Mouse (Mus musculus): ENCODE results near the gene Bmi1. TPM values are rescaled to one million over a fixed set of nuclear protein-coding genes. Genes with fewer than 3 reads are reported as not detected.

Gene Bmi1
- polyA plus RNA-seq, 1 experiment from 2014 or later = 19.6 TPM

- Histone ChIP-seq H3K4me1 (ENCODE audit: control insufficient read depth in 2 of 2, insufficient read depth in 2 of 2, low read length in 2 of 2) (peaks cover 4 to 18% of the 10 kb centered on the region in 2 experiments; a peak in 3 of 4 replicates), H3K27me3 (ENCODE audit: control insufficient read depth, insufficient read depth, low read length) (peaks cover 76% of the 10 kb centered on the region), H3K9me3 (ENCODE audit: control insufficient read depth, low read length) (no peaks in the 10 kb centered on the region), H3K9ac (ENCODE audit: low read length) (no peak overlapping the region), H3K36me3 (ENCODE audit: control insufficient read depth, insufficient read depth, low read length) (no peaks in the 10 kb centered on the region), H3K27ac (replicated peaks in 1 of 2; ENCODE audit: control insufficient read depth in 1 of 2, insufficient read depth in 1 of 2, low read depth in 2 of 2, low read length in 2 of 2) (no peak overlapping the region), H3K4me3 (ENCODE audit: control insufficient read depth in 1 of 2, insufficient read depth in 1 of 2, low read depth in 1 of 2, low read length in 2 of 2) (no peak overlapping the region), H3K4me2 (ENCODE audit: low read length) (no peak overlapping the region)
- no peak for ATAC-seq (ENCODE audit: insufficient number of reproducible peaks, insufficient read depth, low FRiP score, low read depth)
- WGBS = 0% methylated on average over 1 of the region's 1 CpGs
Measured at GRCm38 (mm10) chr2:18692548-18692947, 15.7 kb downstream of the Bmi1 start.

- Histone ChIP-seq H3K27ac (replicated peaks in 1 of 2; ENCODE audit: control insufficient read depth in 1 of 2, insufficient read depth in 1 of 2, low read depth in 2 of 2, low read length in 2 of 2) (no peak overlapping the region), H3K9ac (ENCODE audit: low read length) (peak overlapping the region; percentile 92), H3K4me3 (ENCODE audit: control insufficient read depth in 1 of 2, insufficient read depth in 1 of 2, low read depth in 1 of 2, low read length in 2 of 2) (peak overlapping the region; percentile 75 to 82; a peak in 3 of 4 replicates), H3K9me3 (ENCODE audit: control insufficient read depth, low read length) (no peaks in the 10 kb centered on the region), H3K4me2 (ENCODE audit: low read length) (peak overlapping the region; percentile 95), H3K4me1 (ENCODE audit: control insufficient read depth in 2 of 2, insufficient read depth in 2 of 2, low read length in 2 of 2) (peaks cover 4 to 19% of the 10 kb centered on the region in 2 experiments; a peak in 3 of 4 replicates), H3K36me3 (ENCODE audit: control insufficient read depth, insufficient read depth, low read length) (no peaks in the 10 kb centered on the region), H3K27me3 (ENCODE audit: control insufficient read depth, insufficient read depth, low read length) (peaks cover 76% of the 10 kb centered on the region)
- ATAC-seq (ENCODE audit: insufficient number of reproducible peaks, insufficient read depth, low FRiP score, low read depth) = no peak
- WGBS = 0% methylated on average over 5 of the region's 5 CpGs
Measured at GRCm38 (mm10) chr2:18693491-18693870, 16.7 kb downstream of the Bmi1 start.

- peak; percentile 77 for ATAC-seq (ENCODE audit: insufficient number of reproducible peaks, insufficient read depth, low FRiP score, low read depth)
- peak within 1 kb of the TSS; percentile 73 to 86 for H3K27ac ChIP-seq (replicated peaks in 1 of 2; ENCODE audit: control insufficient read depth in 1 of 2, insufficient read depth in 1 of 2, low read depth in 2 of 2, low read length in 2 of 2)
- no peaks in the 10 kb centered on the region for H3K36me3 ChIP-seq (ENCODE audit: control insufficient read depth, insufficient read depth, low read length)
- under 1% methylated on average over 45 of the region's 61 CpGs for WGBS
- peak within 1 kb of the TSS; percentile 92 for H3K9ac ChIP-seq (ENCODE audit: low read length)
- H3K4me2 ChIP-seq (ENCODE audit: low read length) = peak within 1 kb of the TSS; percentile 95
- H3K4me3 ChIP-seq (ENCODE audit: control insufficient read depth in 1 of 2, insufficient read depth in 1 of 2, low read depth in 1 of 2, low read length in 2 of 2) = peak within 1 kb of the TSS; percentile 75 to 82
- no peaks in the 10 kb centered on the region for H3K9me3 ChIP-seq (ENCODE audit: control insufficient read depth, low read length)
- H3K4me1 ChIP-seq (ENCODE audit: control insufficient read depth in 2 of 2, insufficient read depth in 2 of 2, low read length in 2 of 2) = peaks cover 6 to 20% of the 10 kb centered on the region in 2 experiments; a peak in 3 of 4 replicates
- peaks cover 76% of the 10 kb centered on the region for H3K27me3 ChIP-seq (ENCODE audit: control insufficient read depth, insufficient read depth, low read length)
Measured at GRCm38 (mm10) chr2:18693871-18694610, 17.2 kb downstream of the Bmi1 start, which contains the start of gene Spag6. Spag6 (plus strand) TSS chr2:18694032.

GRCm38 (mm10) chr2:18694611-18694950 lies 17.8 kb downstream of the Bmi1 start:
- peaks cover 4 to 20% of the 10 kb centered on the region in 2 experiments; a peak in 3 of 4 replicates for H3K4me1 ChIP-seq (ENCODE audit: control insufficient read depth in 2 of 2, insufficient read depth in 2 of 2, low read length in 2 of 2)
- WGBS = 2% methylated on average over 20 of the region's 20 CpGs
- ATAC-seq (ENCODE audit: insufficient number of reproducible peaks, insufficient read depth, low FRiP score, low read depth) = no peak; the same call in 1 of the 2 replicates
- H3K27me3 ChIP-seq (ENCODE audit: control insufficient read depth, insufficient read depth, low read length) = peaks cover 76% of the 10 kb centered on the region
- peak overlapping the region; percentile 92 for H3K9ac ChIP-seq (ENCODE audit: low read length)
- peak overlapping the region; percentile 75 to 82 for H3K4me3 ChIP-seq (ENCODE audit: control insufficient read depth in 1 of 2, insufficient read depth in 1 of 2, low read depth in 1 of 2, low read length in 2 of 2)
- H3K27ac ChIP-seq (replicated peaks in 1 of 2; ENCODE audit: control insufficient read depth in 1 of 2, insufficient read depth in 1 of 2, low read depth in 2 of 2, low read length in 2 of 2) = peak overlapping the region in 1 of 2 experiments; percentile 86; a peak in 2 of 4 replicates
- no peaks in the 10 kb centered on the region for H3K9me3 ChIP-seq (ENCODE audit: control insufficient read depth, low read length)
- no peaks in the 10 kb centered on the region for H3K36me3 ChIP-seq (ENCODE audit: control insufficient read depth, insufficient read depth, low read length)
- peak overlapping the region; percentile 95 for H3K4me2 ChIP-seq (ENCODE audit: low read length)

GRCm38 (mm10) chr2:18695163-18695562 lies 18.3 kb downstream of the Bmi1 start:
- H3K27ac ChIP-seq (replicated peaks in 1 of 2; ENCODE audit: control insufficient read depth in 1 of 2, insufficient read depth in 1 of 2, low read depth in 2 of 2, low read length in 2 of 2) = no peak overlapping the region
- H3K27me3 ChIP-seq (ENCODE audit: control insufficient read depth, insufficient read depth, low read length) = peaks cover 76% of the 10 kb centered on the region
- peaks cover 4 to 14% of the 10 kb centered on the region in 2 experiments; a peak in 3 of 4 replicates for H3K4me1 ChIP-seq (ENCODE audit: control insufficient read depth in 2 of 2, insufficient read depth in 2 of 2, low read length in 2 of 2)
- H3K4me3 ChIP-seq (ENCODE audit: control insufficient read depth in 1 of 2, insufficient read depth in 1 of 2, low read depth in 1 of 2, low read length in 2 of 2) = peak overlapping the region in 1 of 2 experiments; percentile 75; a peak in 2 of 4 replicates
- no peaks in the 10 kb centered on the region for H3K9me3 ChIP-seq (ENCODE audit: control insufficient read depth, low read length)
- no peak for ATAC-seq (ENCODE audit: insufficient number of reproducible peaks, insufficient read depth, low FRiP score, low read depth)
- H3K36me3 ChIP-seq (ENCODE audit: control insufficient read depth, insufficient read depth, low read length) = no peaks in the 10 kb centered on the region
- peak overlapping the region; percentile 95 for H3K4me2 ChIP-seq (ENCODE audit: low read length)
- 7% methylated on average over 8 of the region's 8 CpGs for WGBS
- H3K9ac ChIP-seq (ENCODE audit: low read length) = no peak overlapping the region

- no peak overlapping the region for H3K4me3 ChIP-seq (ENCODE audit: control insufficient read depth in 1 of 2, insufficient read depth in 1 of 2, low read depth in 1 of 2, low read length in 2 of 2)
- no peaks in the 10 kb centered on the region for H3K9me3 ChIP-seq (ENCODE audit: control insufficient read depth, low read length)
- ATAC-seq (ENCODE audit: insufficient number of reproducible peaks, insufficient read depth, low FRiP score, low read depth) = no peak
- H3K36me3 ChIP-seq (ENCODE audit: control insufficient read depth, insufficient read depth, low read length) = no peaks in the 10 kb centered on the region
- peaks cover 76% of the 10 kb centered on the region for H3K27me3 ChIP-seq (ENCODE audit: control insufficient read depth, insufficient read depth, low read length)
- no peak overlapping the region for H3K27ac ChIP-seq (replicated peaks in 1 of 2; ENCODE audit: control insufficient read depth in 1 of 2, insufficient read depth in 1 of 2, low read depth in 2 of 2, low read length in 2 of 2)
- H3K4me2 ChIP-seq (ENCODE audit: low read length) = no peak overlapping the region
- no peak overlapping the region for H3K9ac ChIP-seq (ENCODE audit: low read length)
- peaks cover 4 to 10% of the 10 kb centered on the region in 2 experiments; a peak in 3 of 4 replicates for H3K4me1 ChIP-seq (ENCODE audit: control insufficient read depth in 2 of 2, insufficient read depth in 2 of 2, low read length in 2 of 2)
- WGBS = 9% methylated on average over 7 of the region's 7 CpGs
Measured at GRCm38 (mm10) chr2:18695629-18696150, 18.9 kb downstream of the Bmi1 start.

GRCm38 (mm10) chr2:18697591-18698244 lies 20.9 kb downstream of the Bmi1 start:
- 0% methylated on average over 4 of the region's 4 CpGs for whole genome bisulfite sequencing
- Histone ChIP-seq H3K9me3 (ENCODE audit: control insufficient read depth, low read length) (no peaks in the 10 kb centered on the region), H3K27me3 (ENCODE audit: control insufficient read depth, insufficient read depth, low read length) (peaks cover 74% of the 10 kb centered on the region), H3K4me2 (ENCODE audit: low read length) (no peak overlapping the region), H3K4me3 (ENCODE audit: control insufficient read depth in 1 of 2, insufficient read depth in 1 of 2, low read depth in 1 of 2, low read length in 2 of 2) (no peak overlapping the region), H3K36me3 (ENCODE audit: control insufficient read depth, insufficient read depth, low read length) (no peaks in the 10 kb centered on the region), H3K9ac (ENCODE audit: low read length) (no peak overlapping the region), H3K27ac (replicated peaks in 1 of 2; ENCODE audit: control insufficient read depth in 1 of 2, insufficient read depth in 1 of 2, low read depth in 2 of 2, low read length in 2 of 2) (no peak overlapping the region), H3K4me1 (ENCODE audit: control insufficient read depth in 2 of 2, insufficient read depth in 2 of 2, low read length in 2 of 2) (peaks cover 4 to 10% of the 10 kb centered on the region in 2 experiments; a peak in 3 of 4 replicates)
- no peak for ATAC-seq (ENCODE audit: insufficient number of reproducible peaks, insufficient read depth, low FRiP score, low read depth)
